Mouse (Mus musculus): ENCODE measurements around the gene Agxt2. TPM values are rescaled to one million over a fixed set of nuclear protein-coding genes. Genes with fewer than 3 reads are reported as not detected.

Agxt2 gene
- polyA plus RNA-seq, 1 experiment from 2014 or later = 0.06 TPM

GRCm38 (mm10) chr15:10379757-10380458, 21.6 kb downstream of the Agxt2 start:
- Histone ChIP-seq H3K27me3 (replicated peaks) (no peaks in the 10 kb centered on the region), H3K4me2 (no peak overlapping the region), H3K9ac (replicated peaks) (no peak overlapping the region), H3K27ac (replicated peaks) (no peak overlapping the region), H3K36me3 (no peaks in the 10 kb centered on the region), H3K4me3 (replicated peaks) (no peak overlapping the region), H3K4me1 (no peaks in the 10 kb centered on the region), H3K9me3 (replicated peaks) (no peaks in the 10 kb centered on the region)
- 91% methylated on average over 3 of the region's 3 CpGs for WGBS
- no peak for ATAC-seq (ENCODE audit: low FRiP score)

GRCm38 (mm10) chr15:10387263-10387662, 28.9 kb downstream of the Agxt2 start:
- H3K36me3 ChIP-seq = no peaks in the 10 kb centered on the region
- ATAC-seq (ENCODE audit: low FRiP score) = no peak
- no peak overlapping the region for H3K9ac ChIP-seq (replicated peaks)
- no peaks in the 10 kb centered on the region for H3K4me1 ChIP-seq
- no peak overlapping the region for H3K4me2 ChIP-seq
- 57% methylated on average over 2 of the region's 2 CpGs for WGBS
- H3K4me3 ChIP-seq (replicated peaks) = no peak overlapping the region
- H3K27ac ChIP-seq (replicated peaks) = no peak overlapping the region
- H3K9me3 ChIP-seq (replicated peaks) = no peaks in the 10 kb centered on the region
- H3K27me3 ChIP-seq (replicated peaks) = no peaks in the 10 kb centered on the region

DNA sequence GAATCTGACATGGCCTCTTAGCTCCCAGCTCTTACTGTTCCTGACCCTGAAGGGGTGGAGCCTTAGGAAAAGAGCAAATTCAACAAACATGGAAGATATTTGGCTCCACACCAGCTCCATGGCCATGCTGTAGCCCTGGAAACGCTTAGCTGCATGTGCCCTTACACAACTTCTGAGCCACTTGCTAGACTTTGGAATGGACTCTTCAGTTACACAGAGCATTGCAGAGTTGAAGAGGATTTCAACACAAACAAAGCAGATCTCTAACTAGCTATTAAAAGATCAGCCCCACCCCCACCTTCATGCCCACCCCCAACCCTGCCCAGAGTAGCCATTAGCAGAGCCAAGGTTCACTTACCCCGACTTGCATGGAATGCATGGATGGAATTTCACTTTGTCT, 41.5 kb downstream of the Agxt2 start:
- Histone ChIP-seq H3K9ac (replicated peaks) (no peak overlapping the region), H3K36me3 (no peaks in the 10 kb centered on the region), H3K27ac (replicated peaks) (no peak overlapping the region), H3K4me2 (no peak overlapping the region), H3K4me1 (no peaks in the 10 kb centered on the region), H3K9me3 (replicated peaks) (no peaks in the 10 kb centered on the region), H3K4me3 (replicated peaks) (no peak overlapping the region), H3K27me3 (replicated peaks) (no peaks in the 10 kb centered on the region)
- WGBS = 78% methylated on average over 2 of the region's 2 CpGs
- ATAC-seq (ENCODE audit: low FRiP score) = no peak

GRCm38 (mm10) chr15:10400415-10400814, 42.1 kb downstream of the Agxt2 start:
- no peak overlapping the region for H3K9ac ChIP-seq (replicated peaks)
- ATAC-seq (ENCODE audit: low FRiP score) = no peak
- no peak overlapping the region for H3K27ac ChIP-seq (replicated peaks)
- no peak overlapping the region for H3K4me2 ChIP-seq
- no peaks in the 10 kb centered on the region for H3K4me1 ChIP-seq
- H3K27me3 ChIP-seq (replicated peaks) = no peaks in the 10 kb centered on the region
- 44% methylated on average over 3 of the region's 3 CpGs for WGBS
- H3K4me3 ChIP-seq (replicated peaks) = no peak overlapping the region
- H3K36me3 ChIP-seq = no peaks in the 10 kb centered on the region
- H3K9me3 ChIP-seq (replicated peaks) = no peaks in the 10 kb centered on the region

- Histone ChIP-seq H3K36me3 (no peaks in the 10 kb centered on the region), H3K27me3 (replicated peaks) (no peaks in the 10 kb centered on the region)
- WGBS = 90% methylated on average over 3 of the region's 3 CpGs
These were observed 51.5 kb downstream of the Agxt2 start for GRCm38 (mm10) chr15:10409842-10410241.

DNA sequence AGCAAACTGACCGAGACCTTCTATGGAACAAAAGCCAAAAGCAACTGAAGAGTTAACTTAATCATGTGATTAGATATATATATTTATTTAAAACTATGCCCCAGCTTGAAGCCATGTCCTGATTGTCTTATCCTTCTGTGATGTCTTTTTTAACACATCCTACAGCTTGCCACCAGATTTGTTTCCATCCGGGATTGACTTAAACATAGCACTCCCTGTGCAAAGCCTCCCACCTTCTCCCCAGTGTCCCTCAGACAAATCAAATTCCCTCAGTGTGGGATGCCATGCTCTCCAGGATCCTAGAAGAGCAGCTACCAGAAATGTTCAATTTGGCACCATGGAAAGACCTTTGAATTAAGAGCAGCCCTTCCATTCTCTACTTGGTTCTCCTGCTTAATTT, 52.5 kb downstream of the Agxt2 start:
- H3K36me3 ChIP-seq = no peaks in the 10 kb centered on the region
- H3K4me3 ChIP-seq (replicated peaks) = no peak overlapping the region
- H3K4me1 ChIP-seq = no peaks in the 10 kb centered on the region
- 88% methylated on average over 2 of the region's 2 CpGs for WGBS
- H3K9me3 ChIP-seq (replicated peaks) = no peaks in the 10 kb centered on the region
- no peak for ATAC-seq (ENCODE audit: low FRiP score)
- no peaks in the 10 kb centered on the region for H3K27me3 ChIP-seq (replicated peaks)
- no peak overlapping the region for H3K27ac ChIP-seq (replicated peaks)
- no peak overlapping the region for H3K9ac ChIP-seq (replicated peaks)
- no peak overlapping the region for H3K4me2 ChIP-seq

More at GRCm38 (mm10) chr15:10409842-10410241, 51.5 kb downstream of the Agxt2 start:
- H3K4me3 ChIP-seq (replicated peaks) = no peak overlapping the region
- no peaks in the 10 kb centered on the region for H3K9me3 ChIP-seq (replicated peaks)
- ATAC-seq (ENCODE audit: low FRiP score) = no peak
- H3K4me1 ChIP-seq = no peaks in the 10 kb centered on the region
- H3K27ac ChIP-seq (replicated peaks) = no peak overlapping the region
- no peak overlapping the region for H3K9ac ChIP-seq (replicated peaks)
- H3K4me2 ChIP-seq = no peak overlapping the region

DNA sequence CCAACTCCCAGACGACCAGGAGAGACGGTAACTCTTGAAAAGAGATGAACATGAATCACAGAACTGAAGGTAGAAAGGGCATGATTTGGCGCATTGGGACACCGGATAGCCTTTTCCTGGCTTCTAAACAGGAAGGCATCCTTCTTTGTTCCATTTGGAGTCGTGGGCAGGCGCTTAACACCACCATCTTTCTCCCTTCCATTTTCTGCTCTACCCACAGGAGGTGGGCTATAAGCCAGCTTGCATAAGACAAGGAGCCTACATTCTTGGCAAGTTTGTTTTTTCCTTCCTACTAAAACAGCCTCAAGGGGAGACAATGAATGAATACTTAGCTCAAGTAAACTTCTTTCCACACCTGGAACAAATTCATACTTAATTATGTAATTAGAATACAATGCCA, 55.3 kb downstream of the Agxt2 start:
- no peak overlapping the region for H3K4me2 ChIP-seq
- no peaks in the 10 kb centered on the region for H3K36me3 ChIP-seq
- no peaks in the 10 kb centered on the region for H3K27me3 ChIP-seq (replicated peaks)
- H3K27ac ChIP-seq (replicated peaks) = no peak overlapping the region
- no peak overlapping the region for H3K4me3 ChIP-seq (replicated peaks)
- no peaks in the 10 kb centered on the region for H3K4me1 ChIP-seq
- WGBS = 93% methylated on average over 6 of the region's 6 CpGs
- no peaks in the 10 kb centered on the region for H3K9me3 ChIP-seq (replicated peaks)
- no peak overlapping the region for H3K9ac ChIP-seq (replicated peaks)
- ATAC-seq (ENCODE audit: low FRiP score) = no peak

DNA sequence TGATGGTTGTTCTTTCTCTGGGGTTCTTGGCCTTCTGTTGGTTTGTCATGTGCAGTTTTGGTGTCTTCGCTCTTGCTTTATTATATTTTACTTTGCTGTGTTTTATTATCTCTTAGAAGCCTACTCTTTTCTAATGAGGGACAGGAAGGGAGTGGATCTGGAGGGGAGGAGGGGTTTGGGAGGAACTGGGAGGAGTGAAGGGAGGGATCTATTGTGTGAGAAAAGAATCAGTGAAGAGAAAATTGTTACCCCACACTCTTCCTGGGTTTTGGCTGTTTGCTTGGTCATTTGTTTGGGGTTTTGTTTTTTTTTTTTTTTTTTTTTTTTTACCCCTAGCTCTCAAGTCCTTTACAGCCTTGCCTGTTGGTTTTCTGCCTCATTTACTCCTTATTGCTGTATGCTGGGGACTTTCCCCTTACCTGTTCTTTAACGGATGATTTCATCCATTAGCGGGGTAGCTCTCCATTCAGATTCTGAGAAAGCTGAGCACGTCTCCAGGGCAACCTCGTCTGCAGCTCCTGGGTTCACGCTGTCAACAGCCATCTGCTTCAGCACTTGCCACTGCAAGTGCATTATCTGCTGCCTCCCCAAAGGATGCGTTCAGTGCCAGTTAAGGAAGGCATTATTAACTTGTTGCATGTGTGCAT, 62.9 kb downstream of the Agxt2 start:
- Histone ChIP-seq H3K4me1 (peaks cover 12% of the 10 kb centered on the region), H3K27me3 (replicated peaks) (no peaks in the 10 kb centered on the region), H3K9ac (replicated peaks) (no peak overlapping the region), H3K4me3 (replicated peaks) (no peak overlapping the region), H3K27ac (replicated peaks) (no peak overlapping the region), H3K4me2 (no peak overlapping the region), H3K36me3 (no peaks in the 10 kb centered on the region), H3K9me3 (replicated peaks) (no peaks in the 10 kb centered on the region)
- ATAC-seq (ENCODE audit: low FRiP score) = peak; percentile 71; the same call in 1 of the 2 replicates
- WGBS = 9% methylated on average over 7 of the region's 7 CpGs

DNA sequence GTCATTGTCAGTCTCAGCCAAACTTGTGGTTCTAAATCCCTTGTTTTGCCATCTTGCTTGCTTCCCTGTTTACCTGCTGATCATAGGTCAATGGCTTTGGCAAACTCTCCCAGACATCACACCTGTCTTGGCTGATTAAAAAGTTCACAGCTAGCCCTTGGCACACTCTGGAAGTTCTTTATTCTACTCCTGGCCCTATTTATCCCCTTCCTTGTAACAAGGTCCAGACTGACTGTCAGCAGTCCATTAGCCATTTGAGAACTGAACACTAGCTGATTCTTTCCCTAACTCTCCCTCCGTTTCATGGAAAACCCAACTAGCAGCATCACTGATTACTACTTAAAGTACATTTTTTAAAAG, 63.4 kb downstream of the Agxt2 start:
- H3K27ac ChIP-seq (replicated peaks) = no peak overlapping the region
- no peak; the same call in 1 of the 2 replicates for ATAC-seq (ENCODE audit: low FRiP score)
- H3K36me3 ChIP-seq = no peaks in the 10 kb centered on the region
- H3K4me1 ChIP-seq = peaks cover 12% of the 10 kb centered on the region
- no peaks in the 10 kb centered on the region for H3K27me3 ChIP-seq (replicated peaks)
- H3K9ac ChIP-seq (replicated peaks) = no peak overlapping the region
- WGBS = 34% methylated on average over 1 of the region's 1 CpGs
- H3K4me2 ChIP-seq = no peak overlapping the region
- H3K4me3 ChIP-seq (replicated peaks) = no peak overlapping the region
- H3K9me3 ChIP-seq (replicated peaks) = no peaks in the 10 kb centered on the region

DNA sequence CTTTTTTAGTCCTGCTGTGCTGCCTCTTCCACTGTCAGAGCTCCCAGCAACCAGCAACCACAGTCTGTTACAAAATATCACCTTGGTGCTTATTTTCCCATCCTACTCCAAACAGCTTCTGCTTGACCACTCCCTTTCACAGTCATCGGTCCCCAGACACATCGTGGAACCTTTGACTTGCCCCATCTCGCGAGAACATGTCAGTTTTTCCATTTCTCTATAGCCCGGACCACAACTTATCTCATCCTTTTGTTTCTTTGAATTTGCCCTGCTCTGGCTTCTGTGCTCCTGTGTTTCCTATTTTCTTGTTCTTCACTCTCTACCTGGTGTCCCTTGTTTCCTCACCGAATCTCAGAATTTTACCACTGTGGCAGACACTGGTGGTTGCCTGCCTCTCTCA, 67.8 kb downstream of the Agxt2 start:
- no peak overlapping the region for H3K4me2 ChIP-seq
- H3K9me3 ChIP-seq (replicated peaks) = no peaks in the 10 kb centered on the region
- no peak overlapping the region for H3K27ac ChIP-seq (replicated peaks)
- H3K4me1 ChIP-seq = peaks cover 8% of the 10 kb centered on the region
- no peak for ATAC-seq (ENCODE audit: low FRiP score)
- WGBS = 91% methylated on average over 6 of the region's 6 CpGs
- H3K9ac ChIP-seq (replicated peaks) = no peak overlapping the region
- no peaks in the 10 kb centered on the region for H3K36me3 ChIP-seq
- H3K27me3 ChIP-seq (replicated peaks) = no peaks in the 10 kb centered on the region
- H3K4me3 ChIP-seq (replicated peaks) = no peak overlapping the region

DNA sequence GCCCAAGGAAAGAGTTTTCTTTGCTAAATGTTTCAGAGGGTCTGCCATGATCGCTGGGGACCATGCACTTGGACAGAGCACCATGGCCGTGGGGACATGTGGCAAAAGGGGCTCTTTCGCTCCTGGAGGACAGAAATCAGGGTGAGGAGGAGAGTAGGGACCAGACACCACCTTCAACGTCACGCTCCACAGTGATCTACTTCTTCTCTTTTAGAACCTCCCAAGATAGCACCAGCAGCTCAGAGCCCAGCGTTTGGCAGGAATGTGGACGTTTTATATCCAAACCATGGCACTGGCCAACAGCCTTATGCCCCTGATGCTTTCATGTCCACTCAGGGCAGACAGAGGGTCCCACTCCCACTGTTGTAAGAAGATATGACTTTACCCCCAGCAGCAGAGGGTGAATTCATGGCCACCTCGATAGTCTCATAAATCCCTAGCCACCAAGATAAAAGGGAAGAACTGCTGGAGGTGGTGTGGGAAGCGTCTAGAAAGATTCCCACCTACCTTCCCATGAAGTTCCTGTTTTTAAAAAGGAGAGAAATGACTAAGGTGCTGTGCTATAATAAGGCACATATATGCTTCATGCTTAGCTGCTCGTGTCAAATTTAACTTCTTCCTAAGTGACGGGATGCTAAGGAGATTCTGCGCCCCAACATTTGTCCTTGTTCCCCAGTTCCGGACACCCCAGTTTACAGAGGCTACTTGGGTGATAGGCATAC, 68.4 kb downstream of the Agxt2 start:
- no peak overlapping the region for H3K27ac ChIP-seq (replicated peaks)
- peaks cover 4% of the 10 kb centered on the region for H3K4me1 ChIP-seq
- no peak overlapping the region for H3K9ac ChIP-seq (replicated peaks)
- WGBS = 92% methylated on average over 13 of the region's 13 CpGs
- no peak overlapping the region for H3K4me2 ChIP-seq
- ATAC-seq (ENCODE audit: low FRiP score) = no peak
- H3K9me3 ChIP-seq (replicated peaks) = no peaks in the 10 kb centered on the region
- no peaks in the 10 kb centered on the region for H3K36me3 ChIP-seq
- no peak overlapping the region for H3K4me3 ChIP-seq (replicated peaks)
- H3K27me3 ChIP-seq (replicated peaks) = no peaks in the 10 kb centered on the region

- no peaks in the 10 kb centered on the region for H3K4me1 ChIP-seq
- H3K27me3 ChIP-seq (replicated peaks) = no peaks in the 10 kb centered on the region
- no peak for ATAC-seq (ENCODE audit: low FRiP score)
- H3K27ac ChIP-seq (replicated peaks) = no peak overlapping the region
- H3K9me3 ChIP-seq (replicated peaks) = no peaks in the 10 kb centered on the region
- no peak overlapping the region for H3K4me3 ChIP-seq (replicated peaks)
- H3K36me3 ChIP-seq = peaks cover 17% of the 10 kb centered on the region
- H3K4me2 ChIP-seq = no peak overlapping the region
- WGBS = 94% methylated on average over 1 of the region's 1 CpGs
- no peak overlapping the region for H3K9ac ChIP-seq (replicated peaks)
These were observed 78.6 kb downstream of the Agxt2 start for GRCm38 (mm10) chr15:10436893-10437292.

Data from neural tube, embryonic 15.5 days (tissue).